Mouse (Mus musculus) lung, adult 2 months (tissue): ENCODE data around the gene Emilin1.

Source experiments
- CTCF ChIP-seq: fragments of 200-500 bp; IDR thresholded peaks from 2 replicates; pipeline ENCODE4 v1.5.1; 2011; ENCODE audit warnings: mild to moderate bottlenecking, low read length, control low read depth; ENCODE audit not compliant: insufficient read depth
- POLR2A ChIP-seq: fragments of 200-500 bp; IDR thresholded peaks from 2 replicates; pipeline ENCODE4 v1.6.1; 2011; ENCODE audit warnings: low read depth, mild to moderate bottlenecking, control low read depth, low read length, borderline replicate concordance; ENCODE audit errors: extremely low read depth

GRCm38 (mm10) chr5:30887858-30888336, 25.3 kb upstream of the Emilin1 start:
- TF ChIP-seq CTCF (no peak), POLR2A (peak; percentile 28; the same call in 1 of the 2 replicates)
